Mouse (Mus musculus) C3H10T1/2 (cell line): ENCODE measurements around the gene Pou2af1. TPM values are rescaled to one million over a fixed set of nuclear protein-coding genes. Genes with fewer than 3 reads are reported as not detected.

Experiments
- polyA plus RNA-seq, 2 experiments: library from polyadenylated mRNA; unstranded; fragments of >200 nt; fragmentation: generic; extraction: Trizol; gene quantifications; one replicate each; pipeline ENCODE4 v1.2.1; 2012; ENCODE audit warnings: missing spikeins in 2 of 2

Pou2af1 gene
- under 1 TPM; 0.01 to 0.07 TPM for polyA plus RNA-seq

GRCm38 (mm10) chr9:51213023-51213728, at the start of gene Pou2af1:
Gene Pou2af1 (plus strand): TSS chr9:51213708.

DNA sequence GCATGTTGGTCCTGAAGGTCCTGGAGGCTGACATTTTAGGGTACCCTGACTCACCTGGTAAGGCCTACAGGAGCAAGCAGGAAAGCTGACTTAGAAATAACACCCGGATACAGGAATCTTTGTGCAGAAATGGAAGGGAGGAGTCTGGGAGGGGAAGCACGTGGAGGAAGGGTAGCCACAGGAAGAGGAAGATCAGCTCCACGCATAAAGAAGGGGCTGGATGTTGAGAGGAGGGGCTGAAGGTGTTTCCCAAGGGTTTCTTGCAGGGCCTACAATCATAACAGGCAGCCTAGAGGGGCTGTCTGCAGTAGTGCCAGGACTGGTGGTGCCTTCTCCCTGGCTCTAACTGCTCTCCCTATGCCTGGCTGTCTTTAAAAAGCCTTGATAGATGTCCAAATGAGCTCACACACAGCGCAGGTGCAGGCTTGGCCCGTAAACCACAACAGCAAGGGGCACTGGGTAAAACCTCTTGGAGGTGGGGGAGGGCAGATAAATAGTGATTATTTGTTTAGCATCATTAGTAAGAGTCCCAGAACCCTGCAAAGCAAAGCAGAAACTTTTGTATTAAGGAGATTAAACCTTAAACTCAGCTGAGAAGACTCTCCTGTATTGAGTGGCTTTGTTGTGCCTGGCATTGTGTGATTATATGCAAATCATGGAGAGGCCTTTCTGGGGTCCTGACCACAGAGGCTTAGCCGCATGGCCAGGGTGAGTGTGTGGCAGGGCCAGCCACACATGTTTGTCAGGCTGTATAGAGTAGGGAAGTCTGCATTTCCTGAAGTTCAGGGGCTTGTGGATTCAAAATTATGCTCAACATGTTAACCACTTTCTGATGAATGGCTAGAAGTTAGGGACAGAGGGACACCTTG, 48.0 kb upstream of the Pou2af1 start, which contains the start of gene Gm32742:
Gm32742 (minus strand) TSS at position 206 of the 869 bp plus-strand sequence.

GRCm38 (mm10) chr9:51278500-51279381, 65.2 kb downstream of the Pou2af1 start, which contains the start of gene Colca2:
Gene Colca2 (minus strand): TSS chr9:51278569.

Other genes starting within 250 kb of the Pou2af1 start
- gene Sik2, start 204.6 kb upstream of the Pou2af1 start, polyA plus RNA-seq, result 10 to 100 TPM in 1 of 2 experiments, 1 to 10 TPM in 1; 1.0 to 10.4 TPM
- not detected for gene Btg4, start 152.8 kb upstream of the Pou2af1 start, polyA plus RNA-seq
- gene Layn, start 136.6 kb upstream of the Pou2af1 start, polyA plus RNA-seq, result 10 to 100 TPM; 12.6 to 29.4 TPM
- 1 to 10 TPM in 1 of 2 experiments, under 1 TPM in 1; 0.53 to 4.8 TPM for gene 4833427G06Rik, start 111.6 kb upstream of the Pou2af1 start, polyA plus RNA-seq
- under 1 TPM; 0.01 to 0.04 TPM for gene Gm32742, start 48.2 kb upstream of the Pou2af1 start, polyA plus RNA-seq
- gene Colca2, start 64.9 kb downstream of the Pou2af1 start, polyA plus RNA-seq, result 1 to 10 TPM in 1 of 2 experiments, under 1 TPM in 1; 0.60 to 2.1 TPM
- not detected for gene 1810046K07Rik, start 115.2 kb downstream of the Pou2af1 start, polyA plus RNA-seq